Mouse (Mus musculus): ENCODE results near the gene 4930467E23Rik. TPM values are rescaled to one million over a fixed set of nuclear protein-coding genes. Genes with fewer than 3 reads are reported as not detected.
"Not testable (repeated sequence)": the region's sequence is repeated elsewhere in the genome, so short reads cannot be mapped to it uniquely, and the experiment has no call there.

4930467E23Rik gene
- polyA plus RNA-seq, 1 experiment from 2014 or later = not detected

DNA sequence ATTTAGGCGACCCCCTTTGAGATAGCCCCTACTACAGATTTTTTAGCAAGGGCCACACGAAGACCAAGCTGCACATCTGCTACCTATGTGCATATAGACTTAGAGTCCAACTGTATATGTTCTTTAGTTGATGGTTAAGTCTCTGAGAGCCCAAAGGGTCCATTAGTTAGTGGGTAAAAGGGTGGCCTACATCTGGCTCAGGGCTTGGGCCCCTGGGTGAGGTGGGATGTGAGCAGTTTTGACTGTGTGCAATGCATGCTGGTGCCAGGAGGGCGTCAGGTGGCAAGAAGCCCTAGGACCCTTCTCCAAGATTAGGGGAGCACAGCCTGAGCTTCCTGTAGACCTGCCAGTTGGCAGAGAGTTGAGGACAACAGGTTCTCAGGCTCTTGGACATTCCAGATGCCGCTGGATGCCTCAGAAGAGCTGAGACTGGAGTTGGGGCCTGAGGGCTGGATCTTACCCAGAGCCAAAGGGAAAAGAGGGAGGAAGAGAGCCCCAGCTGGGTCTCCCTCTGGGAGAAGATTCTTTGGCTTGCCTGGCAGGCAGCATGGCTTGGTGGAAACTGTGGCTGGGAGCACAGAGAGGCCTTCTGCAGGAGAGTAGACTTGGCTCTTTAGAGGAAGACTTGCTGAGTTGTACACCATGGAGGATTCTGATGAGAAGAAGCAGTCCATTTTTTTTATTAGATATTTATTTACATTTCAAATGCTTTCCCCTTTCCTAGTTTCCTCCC lies 33.6 kb downstream of the 4930467E23Rik start:
- 39% methylated on average over 4 of the region's 4 CpGs for WGBS (ENCODE audit: insufficient replicate concordance)
- not testable (repeated sequence) for H3K4me3 ChIP-seq (replicated peaks)

GRCm38 (mm10) chr8:19765531-19765930 lies 36.2 kb downstream of the 4930467E23Rik start:
- H3K36me3 ChIP-seq (replicated peaks); ATAC-seq (ENCODE audit: insufficient read depth); H3K4me1 ChIP-seq (replicated peaks); H3K4me2 ChIP-seq; H3K27ac ChIP-seq (replicated peaks); H3K27me3 ChIP-seq; H3K9ac ChIP-seq; H3K4me3 ChIP-seq (replicated peaks); H3K9me3 ChIP-seq (replicated peaks): not testable (repeated sequence)

More for the DNA sequence above, 33.6 kb downstream of the 4930467E23Rik start:
- H3K27ac ChIP-seq (replicated peaks); ATAC-seq (ENCODE audit: insufficient read depth); H3K4me2 ChIP-seq; H3K9ac ChIP-seq; H3K4me1 ChIP-seq (replicated peaks); H3K27me3 ChIP-seq; H3K36me3 ChIP-seq (replicated peaks); H3K9me3 ChIP-seq (replicated peaks): not testable (repeated sequence)

DNA sequence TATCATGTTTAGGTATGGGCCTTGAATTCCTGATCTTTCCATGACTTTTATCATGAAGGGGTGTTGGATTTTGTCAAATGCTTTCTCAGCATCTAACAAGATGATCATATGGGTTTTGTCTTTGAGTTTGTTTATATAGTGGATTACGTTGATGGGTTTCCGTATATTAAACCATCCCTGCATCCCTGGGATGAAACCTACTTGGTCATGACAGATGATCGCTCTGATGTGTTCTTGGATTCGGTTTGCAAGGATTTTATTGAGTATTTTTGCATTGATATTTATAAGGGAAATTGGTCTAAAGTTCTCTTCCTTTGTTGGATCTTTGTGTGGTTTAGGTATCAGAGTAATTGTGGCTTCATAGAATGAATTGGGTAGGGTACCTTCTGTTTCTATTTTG lies 44.1 kb downstream of the 4930467E23Rik start:
- not testable (repeated sequence) for H3K4me1 ChIP-seq (replicated peaks); H3K4me3 ChIP-seq (replicated peaks); H3K9me3 ChIP-seq (replicated peaks); H3K36me3 ChIP-seq (replicated peaks); ATAC-seq (ENCODE audit: insufficient read depth); H3K4me2 ChIP-seq; H3K27ac ChIP-seq (replicated peaks); H3K27me3 ChIP-seq; H3K9ac ChIP-seq
- WGBS (ENCODE audit: insufficient replicate concordance) = 58% methylated on average over 4 of the region's 4 CpGs

DNA sequence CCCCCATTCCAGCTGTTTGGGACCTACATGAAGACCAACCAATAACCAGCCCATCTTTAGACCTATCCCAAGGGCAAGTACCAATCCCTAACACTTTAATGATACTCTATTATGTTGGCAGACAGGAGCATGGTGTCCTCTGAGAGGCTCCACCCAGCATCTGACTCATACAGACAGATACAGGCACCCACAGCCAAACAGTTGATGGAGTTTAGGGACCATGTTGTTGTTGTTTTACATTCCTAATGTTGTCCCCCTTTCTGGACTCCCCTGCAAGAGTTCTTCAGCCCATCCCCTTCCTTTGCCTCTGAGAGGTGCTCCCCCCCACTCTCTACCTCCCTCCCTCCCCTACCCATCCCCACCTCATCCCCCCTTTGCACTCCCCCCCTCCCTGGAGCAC lies 46.9 kb downstream of the 4930467E23Rik start:
- not testable (repeated sequence) for H3K27ac ChIP-seq (replicated peaks); ATAC-seq (ENCODE audit: insufficient read depth); H3K36me3 ChIP-seq (replicated peaks); H3K9ac ChIP-seq; H3K4me2 ChIP-seq; H3K4me3 ChIP-seq (replicated peaks); H3K4me1 ChIP-seq (replicated peaks); H3K27me3 ChIP-seq; H3K9me3 ChIP-seq (replicated peaks)

- not testable (repeated sequence) for H3K27me3 ChIP-seq; H3K36me3 ChIP-seq (replicated peaks); H3K9me3 ChIP-seq (replicated peaks); H3K4me2 ChIP-seq; ATAC-seq (ENCODE audit: insufficient read depth); H3K4me1 ChIP-seq (replicated peaks); H3K9ac ChIP-seq; H3K27ac ChIP-seq (replicated peaks); H3K4me3 ChIP-seq (replicated peaks)
- 20% methylated on average over 2 of the region's 2 CpGs for whole genome bisulfite sequencing (ENCODE audit: insufficient replicate concordance)
These were observed 48.1 kb downstream of the 4930467E23Rik start for GRCm38 (mm10) chr8:19777500-19777899.

- WGBS (ENCODE audit: insufficient replicate concordance) = 41% methylated on average over 1 of the region's 1 CpGs
- H3K4me3 ChIP-seq (replicated peaks); H3K27me3 ChIP-seq; H3K27ac ChIP-seq (replicated peaks); H3K9ac ChIP-seq; H3K4me2 ChIP-seq; H3K9me3 ChIP-seq (replicated peaks); H3K4me1 ChIP-seq (replicated peaks); H3K36me3 ChIP-seq (replicated peaks); ATAC-seq (ENCODE audit: insufficient read depth): not testable (repeated sequence)
These were observed 48.8 kb downstream of the 4930467E23Rik start for GRCm38 (mm10) chr8:19778126-19778525.

- ATAC-seq (ENCODE audit: insufficient read depth); H3K9me3 ChIP-seq (replicated peaks); H3K4me2 ChIP-seq; H3K27ac ChIP-seq (replicated peaks); H3K36me3 ChIP-seq (replicated peaks); H3K4me3 ChIP-seq (replicated peaks); H3K27me3 ChIP-seq; H3K9ac ChIP-seq; H3K4me1 ChIP-seq (replicated peaks): not testable (repeated sequence)
- WGBS (ENCODE audit: insufficient replicate concordance) = 74% methylated on average over 8 of the region's 8 CpGs
These were observed 49.5 kb downstream of the 4930467E23Rik start for GRCm38 (mm10) chr8:19778891-19779290.

GRCm38 (mm10) chr8:19780212-19780611 lies 50.8 kb downstream of the 4930467E23Rik start:
- H3K4me3 ChIP-seq (replicated peaks); H3K27ac ChIP-seq (replicated peaks); H3K9ac ChIP-seq; ATAC-seq (ENCODE audit: insufficient read depth); H3K36me3 ChIP-seq (replicated peaks); H3K27me3 ChIP-seq; H3K9me3 ChIP-seq (replicated peaks); H3K4me2 ChIP-seq; H3K4me1 ChIP-seq (replicated peaks): not testable (repeated sequence)
- WGBS (ENCODE audit: insufficient replicate concordance) = 59% methylated on average over 4 of the region's 4 CpGs

DNA sequence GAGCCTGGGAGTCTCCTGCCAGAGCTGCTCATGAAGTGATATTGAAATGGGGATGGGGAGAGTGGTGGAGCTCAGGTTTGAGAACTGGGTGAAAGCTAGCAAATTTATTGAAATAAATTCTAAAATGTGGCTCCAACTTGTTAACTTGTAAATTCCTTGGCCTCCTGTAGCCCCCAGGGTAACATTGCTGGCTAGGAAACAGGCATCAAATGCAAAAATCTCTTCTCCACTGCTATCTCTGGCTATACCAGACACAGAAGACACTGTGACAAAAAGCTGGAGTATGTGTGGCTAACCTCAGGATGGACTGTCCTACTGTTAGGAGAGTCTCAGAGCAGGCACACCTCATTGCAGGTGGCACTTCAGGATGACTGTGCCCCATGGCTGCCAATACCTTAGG lies 51.3 kb downstream of the 4930467E23Rik start:
- not testable (repeated sequence) for H3K27me3 ChIP-seq; H3K9ac ChIP-seq; ATAC-seq (ENCODE audit: insufficient read depth); H3K9me3 ChIP-seq (replicated peaks); H3K27ac ChIP-seq (replicated peaks); H3K4me3 ChIP-seq (replicated peaks); H3K4me1 ChIP-seq (replicated peaks); H3K4me2 ChIP-seq; H3K36me3 ChIP-seq (replicated peaks)

DNA sequence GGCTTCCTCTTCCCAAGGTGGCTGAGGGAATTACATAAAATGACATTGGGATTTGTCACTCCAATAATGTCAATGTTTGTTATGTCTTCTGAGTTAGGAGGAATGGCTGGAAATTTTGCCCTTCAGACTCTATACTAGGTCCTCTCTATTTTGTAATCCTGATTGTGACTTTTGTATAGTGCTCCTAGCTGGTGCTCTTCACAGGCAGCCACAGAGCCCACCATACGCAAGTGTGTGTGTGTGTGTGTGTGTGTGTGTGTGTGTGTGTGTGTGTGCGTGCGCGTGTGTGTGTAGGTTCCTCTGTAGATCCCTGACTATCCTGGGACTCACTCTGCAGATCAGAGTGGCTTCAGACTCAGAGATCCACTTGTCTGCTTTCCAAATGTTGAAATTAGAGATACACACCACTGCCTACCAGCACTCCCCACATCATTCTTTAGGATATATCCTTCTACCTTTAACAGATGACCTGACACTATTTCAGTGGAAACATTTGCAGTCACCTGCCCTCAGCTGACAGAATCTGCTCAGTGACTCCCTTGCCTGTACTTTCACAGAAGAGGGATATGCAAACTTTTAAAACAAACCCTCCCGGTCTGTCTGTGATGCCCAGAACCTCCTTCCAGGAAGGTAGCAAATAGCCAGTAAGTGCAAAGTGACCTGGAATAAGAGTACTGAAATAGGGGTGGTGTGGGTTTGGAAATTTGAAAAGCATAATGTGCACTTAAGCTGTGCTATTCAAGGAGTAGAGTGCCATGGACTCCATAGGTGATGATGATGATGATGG lies 52.1 kb downstream of the 4930467E23Rik start:
- not testable (repeated sequence) for H3K27me3 ChIP-seq; H3K9me3 ChIP-seq (replicated peaks); H3K4me2 ChIP-seq; ATAC-seq (ENCODE audit: insufficient read depth); H3K4me3 ChIP-seq (replicated peaks); H3K9ac ChIP-seq; H3K4me1 ChIP-seq (replicated peaks); H3K36me3 ChIP-seq (replicated peaks); H3K27ac ChIP-seq (replicated peaks)
- 72% methylated on average over 5 of the region's 5 CpGs for WGBS (ENCODE audit: insufficient replicate concordance)

GRCm38 (mm10) chr8:19782736-19783135 lies 53.4 kb downstream of the 4930467E23Rik start:
- ATAC-seq (ENCODE audit: insufficient read depth); H3K9me3 ChIP-seq (replicated peaks); H3K4me3 ChIP-seq (replicated peaks); H3K36me3 ChIP-seq (replicated peaks); H3K4me2 ChIP-seq; H3K9ac ChIP-seq; H3K27ac ChIP-seq (replicated peaks); H3K4me1 ChIP-seq (replicated peaks); H3K27me3 ChIP-seq: not testable (repeated sequence)
- 64% methylated on average over 3 of the region's 3 CpGs for WGBS (ENCODE audit: insufficient replicate concordance)

GRCm38 (mm10) chr8:19783860-19784259 lies 54.5 kb downstream of the 4930467E23Rik start:
- not testable (repeated sequence) for H3K36me3 ChIP-seq (replicated peaks); H3K9ac ChIP-seq; H3K27me3 ChIP-seq; H3K9me3 ChIP-seq (replicated peaks); ATAC-seq (ENCODE audit: insufficient read depth); H3K27ac ChIP-seq (replicated peaks); H3K4me2 ChIP-seq; H3K4me1 ChIP-seq (replicated peaks); H3K4me3 ChIP-seq (replicated peaks)
- 81% methylated on average over 2 of the region's 5 CpGs for WGBS (ENCODE audit: insufficient replicate concordance)
